Mouse (Mus musculus) thymus, adult 2 months (tissue): Measurements from ENCODE around the gene Arntl.

Experiments
- CTCF ChIP-seq: fragments of 200-500 bp; IDR thresholded peaks from 2 replicates; pipeline ENCODE4 v1.5.1; 2012; ENCODE audit warnings: mild to moderate bottlenecking, control low read depth, low read length, moderate library complexity, borderline replicate concordance; ENCODE audit not compliant: control insufficient read depth, poor library complexity, insufficient read depth; ENCODE audit errors: extremely low read depth
- POLR2A ChIP-seq: fragments of 200-500 bp; IDR thresholded peaks from 2 replicates; pipeline ENCODE4 v1.6.1; 2012; ENCODE audit warnings: mild to moderate bottlenecking, low read length, control low read depth, moderate library complexity; ENCODE audit not compliant: control insufficient read depth, poor library complexity, insufficient read depth; ENCODE audit errors: extremely low read depth

DNA sequence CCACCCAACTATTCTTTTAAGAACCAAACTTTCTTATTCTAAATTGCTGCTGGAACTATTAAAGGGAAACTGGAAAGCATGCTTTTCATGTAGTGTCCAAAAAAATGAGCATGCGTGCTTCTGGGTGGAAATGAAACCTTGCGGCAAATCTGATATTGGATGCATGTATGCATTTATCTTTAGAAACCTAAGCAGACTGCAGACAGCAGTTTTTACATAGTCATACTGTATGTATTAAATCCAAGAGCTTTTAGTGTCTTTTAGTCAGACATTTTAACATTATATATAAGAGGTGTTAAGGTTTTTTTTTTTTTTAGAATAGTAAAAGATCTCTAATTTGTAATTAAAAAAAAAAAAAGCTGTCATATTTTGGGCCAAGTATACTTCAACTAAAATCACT, 140.4 kb downstream of the Arntl start:
- TF ChIP-seq CTCF (no peak), POLR2A (no peak)
